Comparison of ENCODE assay signal across 13 mouse cellular contexts in the genomic region with DNA sequence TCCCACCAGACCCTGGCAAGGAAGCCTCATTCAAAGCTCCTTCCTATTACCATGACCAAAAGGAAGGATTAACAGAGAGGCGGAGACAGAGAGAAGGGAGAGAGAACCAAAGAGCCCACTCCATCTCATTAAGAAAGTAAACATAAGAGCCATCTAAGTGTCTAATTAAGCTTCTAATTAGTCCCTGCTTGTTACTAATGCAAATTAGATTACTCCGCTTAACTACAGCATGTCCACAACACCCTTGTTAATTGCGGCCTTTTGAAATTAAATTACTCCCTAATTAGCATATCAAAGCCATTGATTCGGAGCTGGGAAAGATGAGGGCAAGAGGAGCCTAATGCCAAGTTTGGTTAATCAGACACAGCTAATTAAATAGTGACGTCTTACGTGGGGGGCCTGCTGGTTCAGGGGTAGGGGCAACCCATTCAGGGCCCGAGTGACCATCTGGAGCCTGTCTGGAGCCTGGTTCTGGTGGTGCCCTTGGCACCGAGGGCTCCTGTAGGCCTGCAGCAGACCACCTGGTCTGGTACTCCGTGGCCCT. TPM values are rescaled to one million over a fixed set of nuclear protein-coding genes. Genes with fewer than 3 reads are reported as not detected.
DNase-seq lines count a peak whose midpoint lies in the region; ATAC-seq and TF ChIP-seq lines count a peak whose summit lies in the region.
"Had no signal": no experiment of that assay in that cellular context is flagged by ENCODE, and none has a peak within 500 bp of the region (broad histone marks: within the 10 kb centered on the region; RNA-seq: fewer than 3 reads in every experiment).

No protein-coding gene starts in this region.

- peak; percentile 91 for DNase-seq in retina, postnatal 1 day
- no peak for DNase-seq in retina, embryonic 14.5 days (ENCODE audit: low spot score)
- DNase-seq in forebrain, postnatal 0 days: peak; percentile 49
- DNase-seq in kidney, postnatal 25 days: no peak
- no peak for DNase-seq in lung, postnatal 25 days (ENCODE audit: low spot score)
- DNase-seq in thymus, adult 18-20 months: no peak
- no peak for DNase-seq in cerebellum, adult 2 months
- DNase-seq: adrenal gland, postnatal 36 days; cerebellum, postnatal 36 days; kidney, postnatal 10 days; spleen, adult 18-20 months had no signal

- H3K4me2 ChIP-seq in forebrain, postnatal 0 days (ENCODE audit: low read depth): no peak overlapping the region
- peak overlapping the region; percentile 20 for H3K4me2 ChIP-seq in midbrain, embryonic 12.5 days (replicated peaks)
- H3K4me2 ChIP-seq: heart, embryonic 13.5 days had no signal

- WGBS in forebrain, postnatal 0 days: 13% methylated on average over 9 of the region's 9 CpGs
- WGBS in midbrain, embryonic 12.5 days: 10% methylated on average over 9 of the region's 9 CpGs
- 58% methylated on average over 9 of the region's 9 CpGs for WGBS in cerebellum, adult 2 months

- no peaks in the 10 kb centered on the region for H3K9me3 ChIP-seq in forebrain, postnatal 0 days (ENCODE audit: low read length)
- H3K9me3 ChIP-seq in midbrain, embryonic 12.5 days: no peaks in the 10 kb centered on the region
- H3K9me3 ChIP-seq: heart, embryonic 13.5 days had no signal

- no peak overlapping the region for H3K9ac ChIP-seq in forebrain, postnatal 0 days
- H3K9ac ChIP-seq in midbrain, embryonic 12.5 days (replicated peaks): no peak overlapping the region
- H3K9ac ChIP-seq: heart, embryonic 13.5 days had no signal

- H3K36me3 ChIP-seq in forebrain, postnatal 0 days (ENCODE audit: insufficient read depth): no peaks in the 10 kb centered on the region; the same call in 1 of the 2 replicates
- 0 out of 2 replicates have a peak, but pooled peaks cover 5% of the 10 kb centered on the region for H3K36me3 ChIP-seq in midbrain, embryonic 12.5 days

- peaks cover 2% of the 10 kb centered on the region for H3K4me1 ChIP-seq in forebrain, postnatal 0 days (ENCODE audit: insufficient read depth)
- H3K4me1 ChIP-seq in midbrain, embryonic 12.5 days: peaks cover 82% of the 10 kb centered on the region
- no peaks in the 10 kb centered on the region for H3K4me1 ChIP-seq in cerebellum, adult 2 months (ENCODE audit: control insufficient read depth, insufficient read depth, low read length)

- no peak overlapping the region for H3K27ac ChIP-seq in forebrain, postnatal 0 days (ENCODE audit: low read depth, low read length)
- H3K27ac ChIP-seq in midbrain, embryonic 12.5 days (replicated peaks): peak overlapping the region; percentile 60
- H3K27ac ChIP-seq in cerebellum, adult 2 months (ENCODE audit: insufficient read depth, low read length): no peak overlapping the region
- H3K27ac ChIP-seq: heart, embryonic 13.5 days had no signal

- no peak for TF ChIP-seq CTCF in forebrain, postnatal 0 days (IDR thresholded peaks at IDR 0.05; ENCODE audit: low read depth)
- no peak for TF ChIP-seq CTCF in cerebellum, adult 2 months (IDR thresholded peaks at IDR 0.05; ENCODE audit: borderline replicate concordance, insufficient read depth, low read depth, low read length)

- no peak for TF ChIP-seq POLR2A in cerebellum, adult 2 months (IDR thresholded peaks at IDR 0.05; ENCODE audit: borderline replicate concordance, insufficient read depth, low read length)

- peak; percentile 81 for ATAC-seq in forebrain, postnatal 0 days
- peak; percentile 57 for ATAC-seq in midbrain, embryonic 12.5 days (ENCODE audit: low FRiP score, low read depth)

- no peaks in the 10 kb centered on the region for H3K27me3 ChIP-seq in forebrain, postnatal 0 days (ENCODE audit: insufficient read depth, low read length)
- peaks cover 14% of the 10 kb centered on the region; the same call in 1 of the 2 replicates for H3K27me3 ChIP-seq in midbrain, embryonic 12.5 days
- no peaks in the 10 kb centered on the region for H3K27me3 ChIP-seq in cerebellum, adult 2 months (ENCODE audit: control insufficient read depth, insufficient read depth, low read length)
- H3K27me3 ChIP-seq: heart, embryonic 13.5 days had no signal

- H3K4me3 ChIP-seq in forebrain, postnatal 0 days (ENCODE audit: low read depth, low read length): no peak overlapping the region
- no peak overlapping the region for H3K4me3 ChIP-seq in midbrain, embryonic 12.5 days
- H3K4me3 ChIP-seq in cerebellum, adult 2 months (replicated peaks; ENCODE audit: insufficient read depth, low read depth, low read length): no peak overlapping the region
- H3K4me3 ChIP-seq: heart, embryonic 13.5 days had no signal

RNA-seq across cellular contexts. Expression of gene Foxp4, which starts 9.7 kb away (rescaled TPM):
- 108 and 109 TPM in 2 replicates for total RNA-seq in forebrain, postnatal 0 days (2014; rRNA removed)
- polyA plus RNA-seq in forebrain, postnatal 0 days (2015; fragmentation: Nextera tagmentation; extraction: Ambion mirVana): 45.7 and 56.4 TPM in 2 replicates
- polyA plus RNA-seq in midbrain, embryonic 12.5 days (2016; fragmentation: Nextera tagmentation; extraction: Ambion mirVana): 34.5 and 35.3 TPM in 2 replicates
- polyA plus RNA-seq in cerebellum, adult 2 months (2012; rRNA removed): 52.4 and 55.4 TPM in 2 replicates

Comparison
In these comparisons a context has a peak if more than half of its experiments do, and no peak if none do; other contexts are left out.
1. DNase-seq: peak in retina, postnatal 1 day (single experiment) and forebrain, postnatal 0 days (single experiment); none in retina, embryonic 14.5 days (single experiment), kidney, postnatal 25 days (0 of 2), lung, postnatal 25 days (single experiment), thymus, adult 18-20 months (0 of 2) and cerebellum, adult 2 months (0 of 2).